Mouse (Mus musculus) hindbrain, embryonic 12.5 days (tissue): ENCODE results near the gene Cadps2. TPM values are rescaled to one million over a fixed set of nuclear protein-coding genes. Genes with fewer than 3 reads are reported as not detected.

Experiments
- ATAC-seq: fragments of 200-750 bp; cut with Nextera tagmentation; 2 replicates; pipeline ENCODE4 v1.8.0; 2017; ENCODE audit warnings: moderate TSS enrichment; ENCODE audit not compliant: low FRiP score
- H3K27ac ChIP-seq: fragments of 300-500 bp; sonication (generic); 2 replicates; pipeline ENCODE4 v1.5.1; 2016; ENCODE audit warnings: mild to moderate bottlenecking
- H3K27me3 ChIP-seq: fragments of 300-500 bp; sonication (generic); 2 replicates; pipeline ENCODE4 v1.6.1; 2016; ENCODE audit warnings: mild to moderate bottlenecking
- H3K36me3 ChIP-seq: fragments of 300-500 bp; sonication (generic); 2 replicates; pipeline ENCODE4 v1.6.1; 2016; ENCODE audit warnings: mild to moderate bottlenecking
- H3K4me1 ChIP-seq: fragments of 300-500 bp; sonication (generic); 2 replicates; pipeline ENCODE4 v1.6.1; 2016
- H3K4me2 ChIP-seq: fragments of 300-500 bp; sonication (generic); replicated peaks from 2 replicates; pipeline ENCODE4 v1.6.1; 2016; ENCODE audit warnings: mild to moderate bottlenecking
- H3K4me3 ChIP-seq: fragments of 300-500 bp; sonication (generic); 2 replicates; pipeline ENCODE4 v1.5.1; 2016; ENCODE audit warnings: mild to moderate bottlenecking
- H3K9ac ChIP-seq: fragments of 300-500 bp; sonication (generic); 2 replicates; pipeline ENCODE4 v1.6.1; 2016; ENCODE audit warnings: mild to moderate bottlenecking, moderate library complexity
- H3K9me3 ChIP-seq: fragments of 300-500 bp; sonication (generic); replicated peaks from 2 replicates; pipeline ENCODE4 v1.6.1; 2016; ENCODE audit warnings: mild to moderate bottlenecking
- WGBS: fragments of 180-500 bp; shearing (Covaris S2); methylation state at CpG from one replicate; pipeline ENCODE4 v1.1.7; 2016; 5-methylcytosine and 5-hydroxymethylcytosine counted together
- polyA plus RNA-seq: library from polyadenylated mRNA; unstranded; fragments of >200 nt; fragmentation: Nextera tagmentation; extraction: Ambion mirVana; gene quantifications from 2 replicates; pipeline ENCODE4 v1.2.1, GENCODE M21; 2016

Gene Cadps2
- polyA plus RNA-seq, 1 experiment from 2014 or later = 3.4 TPM

GRCm38 (mm10) chr6:23246790-23247511, 592.3 kb downstream of the Cadps2 start:
- WGBS = 1% methylated on average over 23 of the region's 23 CpGs
- Histone ChIP-seq H3K9me3 (no peaks in the 10 kb centered on the region), H3K27ac (no peak overlapping the region), H3K27me3 (peaks cover 88% of the 10 kb centered on the region), H3K9ac (no peak overlapping the region), H3K4me3 (peak overlapping the region; percentile 16; the same call in 1 of the 2 replicates), H3K4me2 (peak overlapping the region; percentile 34; the same call in 1 of the 2 replicates), H3K36me3 (no peaks in the 10 kb centered on the region), H3K4me1 (peaks cover 17% of the 10 kb centered on the region; the same call in 1 of the 2 replicates)
- no peak for ATAC-seq

GRCm38 (mm10) chr6:23246061-23246789, 593.0 kb downstream of the Cadps2 start:
- Histone ChIP-seq H3K27me3 (peaks cover 90% of the 10 kb centered on the region), H3K27ac (no peak overlapping the region), H3K36me3 (no peaks in the 10 kb centered on the region), H3K9ac (no peak overlapping the region), H3K9me3 (no peaks in the 10 kb centered on the region), H3K4me1 (peaks cover 17% of the 10 kb centered on the region; the same call in 1 of the 2 replicates), H3K4me3 (no peak overlapping the region), H3K4me2 (no peak overlapping the region)
- ATAC-seq = no peak
- WGBS = 3% methylated on average over 17 of the region's 17 CpGs

DNA sequence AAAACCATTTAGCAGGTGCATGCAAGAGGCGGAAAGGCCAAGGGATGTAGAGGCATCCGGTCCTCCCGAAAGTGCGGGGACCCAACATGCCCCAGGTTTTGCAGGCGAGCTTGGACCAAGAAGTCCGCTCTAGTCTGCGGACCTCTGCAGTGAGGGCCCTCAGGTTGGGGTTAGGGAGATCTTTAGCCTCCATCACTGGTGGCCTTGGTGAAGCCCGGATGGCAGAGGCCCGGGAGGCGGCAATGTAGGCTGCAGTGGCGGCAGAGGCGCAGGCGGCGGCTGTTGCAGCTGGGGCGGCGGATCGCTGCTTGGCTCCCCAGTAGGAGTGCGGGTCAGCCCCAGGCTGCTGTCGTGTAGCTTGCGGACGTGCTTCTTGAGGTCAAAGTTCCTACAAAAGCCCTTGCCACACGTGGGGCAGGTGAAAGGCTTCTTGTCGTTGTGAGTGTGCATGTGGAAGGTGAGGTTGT, 593.6 kb downstream of the Cadps2 start:
- ATAC-seq = no peak
- no peak overlapping the region for H3K27ac ChIP-seq
- H3K4me2 ChIP-seq = no peak overlapping the region
- 2% methylated on average over 23 of the region's 23 CpGs for WGBS
- H3K4me3 ChIP-seq = no peak overlapping the region
- H3K9ac ChIP-seq = no peak overlapping the region
- peaks cover 92% of the 10 kb centered on the region for H3K27me3 ChIP-seq
- H3K36me3 ChIP-seq = no peaks in the 10 kb centered on the region
- peaks cover 17% of the 10 kb centered on the region; the same call in 1 of the 2 replicates for H3K4me1 ChIP-seq
- H3K9me3 ChIP-seq = no peaks in the 10 kb centered on the region

DNA sequence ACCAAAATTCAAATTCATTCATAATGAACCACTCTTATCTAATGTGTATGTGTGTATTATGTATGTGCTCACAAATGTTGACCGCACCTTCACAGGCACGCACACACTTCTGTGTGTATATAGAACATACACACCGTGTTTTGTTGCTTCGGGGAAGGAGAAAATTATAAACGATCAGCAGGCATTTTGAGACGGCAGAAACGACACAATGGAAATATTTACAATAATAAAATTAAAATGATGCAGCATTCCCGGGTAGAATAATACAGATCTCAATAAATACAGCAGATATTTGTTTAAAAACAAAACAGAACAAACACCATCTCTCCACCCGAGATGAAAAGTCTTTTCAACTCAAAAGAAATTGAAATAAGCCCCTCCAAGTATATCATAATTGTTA, 594.1 kb downstream of the Cadps2 start:
- no peak overlapping the region for H3K27ac ChIP-seq
- no peak overlapping the region for H3K4me3 ChIP-seq
- H3K4me1 ChIP-seq = peaks cover 17% of the 10 kb centered on the region; the same call in 1 of the 2 replicates
- peaks cover 87% of the 10 kb centered on the region for H3K27me3 ChIP-seq
- H3K36me3 ChIP-seq = no peaks in the 10 kb centered on the region
- H3K9me3 ChIP-seq = no peaks in the 10 kb centered on the region
- WGBS = 18% methylated on average over 9 of the region's 9 CpGs
- ATAC-seq = no peak
- H3K4me2 ChIP-seq = no peak overlapping the region
- no peak overlapping the region for H3K9ac ChIP-seq

GRCm38 (mm10) chr6:23243821-23244760, 595.1 kb downstream of the Cadps2 start:
- Histone ChIP-seq H3K4me3 (no peak overlapping the region), H3K4me1 (peaks cover 14% of the 10 kb centered on the region; the same call in 1 of the 2 replicates), H3K4me2 (no peak overlapping the region), H3K9me3 (no peaks in the 10 kb centered on the region), H3K9ac (no peak overlapping the region), H3K27ac (no peak overlapping the region), H3K36me3 (no peaks in the 10 kb centered on the region), H3K27me3 (peaks cover 77% of the 10 kb centered on the region)
- no peak for ATAC-seq
- 1% methylated on average over 15 of the region's 15 CpGs for WGBS

Other genes starting within 250 kb of the Cadps2 start
- not detected in 2 replicates for gene Rnf133, start 189.1 kb downstream of the Cadps2 start, polyA plus RNA-seq
- gene Rnf148, start 184.3 kb downstream of the Cadps2 start, polyA plus RNA-seq = not detected in 2 replicates
- not detected in 2 replicates for gene Tas2r118, start 130.6 kb upstream of the Cadps2 start, polyA plus RNA-seq